Mouse (Mus musculus) splenic B cell, adult 2 months (primary cell): ENCODE measurements around the gene Gm12355.

Source experiments
- DNase-seq: peaks from one replicate; pipeline ENCODE4 v3.0.0-alpha.2; 2011; ENCODE audit warnings: low read depth, low spot score
- H3K27me3 ChIP-seq: 2 replicates; pipeline ENCODE4 v1.6.1; 2012; ENCODE audit warnings: mild to moderate bottlenecking, low read length, moderate library complexity, mixed read lengths; ENCODE audit not compliant: control insufficient read depth, poor library complexity, insufficient read depth, severe bottlenecking
- H3K36me3 ChIP-seq: 2 replicates; pipeline ENCODE4 v1.6.1; 2012; ENCODE audit warnings: mild to moderate bottlenecking, low read length, moderate library complexity, mixed read lengths; ENCODE audit not compliant: control insufficient read depth, poor library complexity, insufficient read depth, severe bottlenecking

Gene Gm12355

GRCm38 (mm10) chr11:98581286-98582029 is 44.0 kb downstream of the Gm12355 start:
- Histone ChIP-seq H3K36me3 (no peaks in the 10 kb centered on the region; the same call in 1 of the 2 replicates), H3K27me3 (no peaks in the 10 kb centered on the region)
- no peak for DNase-seq

GRCm38 (mm10) chr11:98580301-98581121 is 45.0 kb downstream of the Gm12355 start:
- Histone ChIP-seq H3K27me3 (no peaks in the 10 kb centered on the region), H3K36me3 (no peaks in the 10 kb centered on the region; the same call in 1 of the 2 replicates)
- DNase-seq, result no peak

GRCm38 (mm10) chr11:98577776-98578175 is 47.7 kb downstream of the Gm12355 start:
- DNase-seq, result no peak
- Histone ChIP-seq H3K36me3 (no peaks in the 10 kb centered on the region; the same call in 1 of the 2 replicates), H3K27me3 (no peaks in the 10 kb centered on the region)
